Mouse (Mus musculus) liver, postnatal 0 days (tissue): ENCODE data around the gene Qtrt2. TPM values are rescaled to one million over a fixed set of nuclear protein-coding genes. Genes with fewer than 3 reads are reported as not detected.
A peak's percentile ranks its signal among the peaks of the same experiment; 100 is the strongest.

ENCODE experiments used
- ATAC-seq: fragments of 200-750 bp; cut with Nextera tagmentation; 2 replicates; pipeline ENCODE4 v1.8.0; 2017; ENCODE audit warnings: mild to moderate bottlenecking, moderate library complexity
- DNase-seq: peaks from one replicate; pipeline ENCODE4 v3.0.0-alpha.2; 2016
- H3K27ac ChIP-seq: fragments of 300-500 bp; sonication (generic); 2 replicates; pipeline ENCODE4 v1.5.1; 2014; ENCODE audit warnings: antibody characterized with exemption, moderate library complexity, mild to moderate bottlenecking, low read depth
- H3K27me3 ChIP-seq: fragments of 300-500 bp; sonication (generic); 2 replicates; pipeline ENCODE4 v1.6.1; 2014; ENCODE audit warnings: low read length, control low read depth, mixed read lengths; ENCODE audit not compliant: insufficient read depth
- H3K36me3 ChIP-seq: fragments of 300-500 bp; sonication (generic); replicated peaks from 2 replicates; pipeline ENCODE4 v1.6.1; 2014; ENCODE audit warnings: mild to moderate bottlenecking, control low read depth, low read length, moderate library complexity, mixed read lengths; ENCODE audit not compliant: insufficient read depth
- H3K4me1 ChIP-seq: fragments of 300-500 bp; sonication (generic); 2 replicates; pipeline ENCODE4 v1.6.1; 2014; ENCODE audit warnings: antibody characterized with exemption, mild to moderate bottlenecking, control low read depth; ENCODE audit not compliant: insufficient read depth
- H3K4me2 ChIP-seq: fragments of 300-500 bp; sonication (generic); 2 replicates; pipeline ENCODE4 v1.6.1; 2014; ENCODE audit warnings: low read depth, mild to moderate bottlenecking, low read length, moderate library complexity, mixed read lengths
- H3K4me3 ChIP-seq: fragments of 300-500 bp; sonication (generic); 2 replicates; pipeline ENCODE4 v1.5.1; 2014; ENCODE audit warnings: low read depth, low read length
- H3K9ac ChIP-seq: fragments of 300-500 bp; sonication (generic); replicated peaks from 2 replicates; pipeline ENCODE4 v1.6.1; 2014; ENCODE audit warnings: mild to moderate bottlenecking, moderate library complexity
- H3K9me3 ChIP-seq: fragments of 300-500 bp; sonication (generic); 2 replicates; pipeline ENCODE4 v1.6.1; 2016; ENCODE audit warnings: mild to moderate bottlenecking, control low read depth, low read length, mixed read lengths
- CTCF ChIP-seq: sonication (generic); IDR thresholded peaks from 2 replicates; pipeline ENCODE4 v1.5.1; 2016; ENCODE audit warnings: antibody characterized with exemption, low read depth
- EP300 ChIP-seq: IDR thresholded peaks from 2 replicates; pipeline ENCODE4 v1.6.1; 2016; ENCODE audit warnings: antibody characterized with exemption, low read depth, mild to moderate bottlenecking
- WGBS: fragments of 180-500 bp; shearing (Covaris S2); extraction: QIAGEN DNeasy Blood & Tissue Kit; methylation state at CpG from one replicate; pipeline ENCODE4 v1.1.7; 2014; ENCODE audit not compliant: insufficient replicate concordance; 5-methylcytosine and 5-hydroxymethylcytosine counted together
- polyA plus RNA-seq: library from polyadenylated mRNA; unstranded; fragments of >200 nt; fragmentation: Nextera tagmentation; extraction: Ambion mirVana; gene quantifications from 2 replicates; pipeline ENCODE4 v1.2.1, GENCODE M21; 2015

The Qtrt2 gene
- polyA plus RNA-seq, 1 experiment from 2014 or later: 4.7 TPM

- Histone ChIP-seq H3K9me3 (no peaks in the 10 kb centered on the region), H3K4me1 (no peaks in the 10 kb centered on the region), H3K27ac (no peak overlapping the region), H3K4me3 (no peak overlapping the region), H3K27me3 (no peaks in the 10 kb centered on the region), H3K36me3 (peaks cover under 1% of the 10 kb centered on the region; the same call in 1 of the 2 replicates), H3K4me2 (no peak overlapping the region), H3K9ac (no peak overlapping the region)
- 0 out of 2 replicates have a peak, but pooled peaks have one; percentile 31 for ATAC-seq
- no peak for TF ChIP-seq EP300
- WGBS: 55% methylated on average over 3 of the region's 3 CpGs
- peak; percentile 26 for DNase-seq
Measured at GRCm38 (mm10) chr16:43970426-43970825, 43.8 kb upstream of the Qtrt2 start.

DNA sequence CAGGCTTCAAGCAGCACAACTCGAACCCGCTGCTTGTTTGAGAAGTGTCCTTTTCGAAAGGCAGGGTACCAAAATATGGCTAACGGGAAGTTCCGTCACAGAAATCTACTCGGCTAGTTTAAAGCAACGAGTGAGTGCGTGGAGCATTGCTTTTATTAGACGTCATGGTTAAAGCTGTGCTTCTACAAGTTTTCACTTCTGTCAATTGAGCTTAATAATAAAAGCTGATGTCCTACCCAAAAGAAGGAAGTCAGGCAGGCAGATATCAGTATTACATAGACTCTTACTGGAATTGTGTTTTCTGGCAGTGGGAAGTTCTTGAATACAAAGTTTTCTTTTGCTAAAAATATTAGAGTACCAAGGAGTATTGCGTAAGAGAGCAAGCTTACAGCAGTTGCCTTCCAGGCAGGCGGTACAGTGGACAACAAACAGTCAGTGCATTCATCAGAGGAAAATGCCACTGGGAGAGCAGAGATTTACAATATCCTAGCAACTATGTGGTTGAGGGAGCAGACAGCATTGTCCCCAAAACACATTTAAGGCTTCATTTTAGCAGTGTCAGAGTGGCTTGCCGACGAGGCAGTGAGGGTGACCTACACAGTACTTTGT, 39.3 kb upstream of the Qtrt2 start:
- TF ChIP-seq CTCF (no peak), EP300 (no peak)
- H3K9me3 ChIP-seq: no peaks in the 10 kb centered on the region
- no peak overlapping the region for H3K27ac ChIP-seq
- no peaks in the 10 kb centered on the region for H3K27me3 ChIP-seq
- 76% methylated on average over 13 of the region's 13 CpGs for WGBS
- H3K4me3 ChIP-seq: no peak overlapping the region
- H3K9ac ChIP-seq: no peak overlapping the region
- ATAC-seq: peak; percentile 36; the same call in 1 of the 2 replicates
- H3K4me1 ChIP-seq: no peaks in the 10 kb centered on the region
- DNase-seq: no peak
- H3K4me2 ChIP-seq: no peak overlapping the region
- peaks cover 2% of the 10 kb centered on the region; the same call in 1 of the 2 replicates for H3K36me3 ChIP-seq

GRCm38 (mm10) chr16:43963780-43964179, 37.2 kb upstream of the Qtrt2 start:
- no peaks in the 10 kb centered on the region for H3K9me3 ChIP-seq
- no peak overlapping the region for H3K27ac ChIP-seq
- no peak overlapping the region for H3K9ac ChIP-seq
- ATAC-seq (no peak), DNase-seq (no peak)
- no peak overlapping the region for H3K4me2 ChIP-seq
- WGBS: 74% methylated on average over 3 of the region's 3 CpGs
- no peak overlapping the region for H3K4me3 ChIP-seq
- no peaks in the 10 kb centered on the region for H3K27me3 ChIP-seq
- peaks cover 2% of the 10 kb centered on the region; the same call in 1 of the 2 replicates for H3K36me3 ChIP-seq
- no peaks in the 10 kb centered on the region for H3K4me1 ChIP-seq
- no peak for TF ChIP-seq EP300
- TF ChIP-seq CTCF: no peak

- H3K27ac ChIP-seq: no peak overlapping the region
- no peaks in the 10 kb centered on the region for H3K27me3 ChIP-seq
- peaks cover 2% of the 10 kb centered on the region for H3K36me3 ChIP-seq
- H3K9me3 ChIP-seq: no peaks in the 10 kb centered on the region
- DNase-seq (no peak), ATAC-seq (no peak)
- TF ChIP-seq CTCF (no peak), EP300 (no peak)
- no peak overlapping the region for H3K4me2 ChIP-seq
- H3K4me3 ChIP-seq: no peak overlapping the region
- no peaks in the 10 kb centered on the region for H3K4me1 ChIP-seq
- H3K9ac ChIP-seq: no peak overlapping the region
- 86% methylated on average over 9 of the region's 9 CpGs for WGBS
Measured at GRCm38 (mm10) chr16:43963291-43963690, 36.7 kb upstream of the Qtrt2 start.

DNA sequence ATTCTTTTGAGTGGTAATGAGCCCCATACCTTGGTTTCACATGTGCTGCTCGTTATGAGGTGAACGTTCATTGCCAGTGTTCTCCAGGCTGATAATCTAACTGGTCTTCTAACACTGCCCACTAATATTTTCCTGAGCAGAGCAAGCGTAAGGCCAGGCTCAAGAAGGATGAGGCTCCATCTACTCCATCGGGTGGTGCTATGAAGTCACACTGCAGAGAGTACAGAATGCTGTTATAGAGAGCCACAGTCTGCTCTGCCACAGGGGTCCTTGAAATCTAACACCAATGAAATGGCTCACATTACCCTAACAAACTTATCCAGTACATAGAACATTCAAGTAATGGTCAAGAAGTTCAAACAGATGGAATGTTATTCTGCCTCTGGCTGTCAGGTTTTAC, 31.4 kb upstream of the Qtrt2 start:
- no peak overlapping the region for H3K4me2 ChIP-seq
- H3K9ac ChIP-seq: no peak overlapping the region
- no peak overlapping the region for H3K4me3 ChIP-seq
- DNase-seq (no peak), ATAC-seq (no peak)
- no peaks in the 10 kb centered on the region for H3K27me3 ChIP-seq
- no peak for TF ChIP-seq CTCF
- no peak for TF ChIP-seq EP300
- 88% methylated on average over 4 of the region's 4 CpGs for WGBS
- H3K9me3 ChIP-seq: no peaks in the 10 kb centered on the region
- no peaks in the 10 kb centered on the region; the same call in 1 of the 2 replicates for H3K36me3 ChIP-seq
- no peaks in the 10 kb centered on the region for H3K4me1 ChIP-seq
- no peak overlapping the region for H3K27ac ChIP-seq

DNA sequence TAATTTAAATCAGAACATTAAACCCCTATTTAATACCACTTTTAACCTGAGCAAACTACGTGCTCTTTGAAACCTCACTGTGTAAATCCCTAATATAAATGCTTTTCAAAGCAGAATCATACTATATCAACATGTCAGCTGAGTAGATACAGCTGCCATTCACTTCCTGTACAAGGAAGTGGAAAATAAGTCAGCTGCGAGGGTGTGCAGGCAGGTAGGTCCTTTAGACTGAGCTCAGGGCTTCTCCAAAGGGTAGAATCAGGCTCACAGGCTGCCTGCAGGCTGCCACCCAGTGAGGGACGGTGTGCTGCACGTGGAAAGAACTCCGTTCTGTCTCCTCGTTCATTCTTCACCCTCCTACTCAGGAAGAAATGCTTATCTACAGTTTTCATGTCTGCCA, 28.3 kb upstream of the Qtrt2 start:
- H3K4me1 ChIP-seq: no peaks in the 10 kb centered on the region; the same call in 1 of the 2 replicates
- H3K36me3 ChIP-seq: no peaks in the 10 kb centered on the region; the same call in none of the 2 replicates
- WGBS: 45% methylated on average over 6 of the region's 6 CpGs
- H3K4me3 ChIP-seq: no peak overlapping the region
- no peaks in the 10 kb centered on the region for H3K9me3 ChIP-seq
- H3K4me2 ChIP-seq: no peak overlapping the region
- ATAC-seq (no peak), DNase-seq (no peak)
- H3K27me3 ChIP-seq: no peaks in the 10 kb centered on the region
- no peak overlapping the region for H3K9ac ChIP-seq
- no peak for TF ChIP-seq EP300
- no peak overlapping the region for H3K27ac ChIP-seq

DNA sequence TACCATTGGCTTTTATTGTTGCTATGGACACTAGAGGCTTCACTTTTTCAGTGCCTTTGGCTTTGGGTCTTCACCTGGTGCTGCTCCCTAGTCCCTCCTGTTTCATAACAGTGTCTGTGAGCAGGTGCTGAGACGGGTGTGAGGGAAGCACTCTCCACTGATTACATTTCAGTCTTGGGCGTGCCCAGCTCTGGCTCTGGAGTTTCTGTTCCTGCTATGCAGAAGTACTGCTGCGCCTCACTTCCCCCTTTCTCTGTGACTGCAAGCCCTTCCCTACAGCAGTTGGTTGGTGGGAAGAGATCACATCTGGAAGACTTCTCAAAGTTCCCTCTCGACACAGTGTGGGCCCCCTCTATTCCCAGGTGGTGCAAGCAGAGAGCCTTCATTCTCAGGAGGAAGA, 25.0 kb upstream of the Qtrt2 start:
- H3K9ac ChIP-seq: no peak overlapping the region
- no peaks in the 10 kb centered on the region; the same call in 1 of the 2 replicates for H3K4me1 ChIP-seq
- H3K4me2 ChIP-seq: no peak overlapping the region; the same call in 1 of the 2 replicates
- H3K27me3 ChIP-seq: no peaks in the 10 kb centered on the region
- TF ChIP-seq CTCF (no peak), EP300 (no peak)
- no peaks in the 10 kb centered on the region for H3K9me3 ChIP-seq
- H3K27ac ChIP-seq: peak overlapping the region; percentile 30; the same call in 1 of the 2 replicates
- ATAC-seq (peak; percentile 63), DNase-seq (peak; percentile 38)
- H3K36me3 ChIP-seq: no peaks in the 10 kb centered on the region; the same call in none of the 2 replicates
- WGBS: 30% methylated on average over 4 of the region's 4 CpGs
- H3K4me3 ChIP-seq: no peak overlapping the region
